Mouse (Mus musculus) c-Kit-positive CD71-positive TER-119-negative erythroid progenitor cells, embryonic 14.5 days (primary cell): Measurements from ENCODE around the gene Abca4.

Experiments
- DNase-seq: peaks from one replicate; pipeline ENCODE4 v3.0.0-alpha.2; 2013; ENCODE audit warnings: low read depth

The Abca4 gene

DNA sequence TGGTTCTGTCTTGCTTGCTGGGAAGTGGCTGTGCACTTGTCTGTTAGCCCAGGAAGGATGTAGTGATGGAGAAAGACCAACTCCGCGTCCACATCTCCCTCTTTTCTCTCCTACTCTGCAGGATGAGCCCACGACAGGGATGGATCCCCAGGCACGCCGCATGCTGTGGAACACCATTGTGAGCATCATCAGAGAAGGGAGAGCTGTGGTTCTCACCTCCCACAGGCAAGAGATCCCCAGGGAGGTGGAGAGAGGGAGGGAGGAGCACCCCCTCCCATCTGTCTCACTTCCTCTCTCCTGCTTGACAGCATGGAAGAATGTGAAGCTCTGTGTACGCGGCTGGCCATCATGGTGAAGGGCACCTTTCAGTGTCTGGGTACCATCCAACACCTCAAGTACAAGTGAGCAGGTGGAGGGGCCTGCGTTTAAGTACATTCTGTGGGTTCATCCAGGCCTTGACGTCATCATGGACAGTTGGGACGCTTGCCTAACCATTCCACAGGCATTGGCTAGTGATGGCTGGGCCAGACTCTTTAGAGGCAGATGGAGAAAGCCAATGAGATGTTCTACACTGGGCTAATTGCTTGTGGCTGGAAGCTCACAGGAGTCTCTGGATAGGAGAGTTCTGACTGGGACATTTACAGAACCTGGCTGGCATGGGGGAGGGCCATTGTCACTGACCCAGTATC is 126.5 kb downstream of the Abca4 start:
- no peak for DNase-seq

DNA sequence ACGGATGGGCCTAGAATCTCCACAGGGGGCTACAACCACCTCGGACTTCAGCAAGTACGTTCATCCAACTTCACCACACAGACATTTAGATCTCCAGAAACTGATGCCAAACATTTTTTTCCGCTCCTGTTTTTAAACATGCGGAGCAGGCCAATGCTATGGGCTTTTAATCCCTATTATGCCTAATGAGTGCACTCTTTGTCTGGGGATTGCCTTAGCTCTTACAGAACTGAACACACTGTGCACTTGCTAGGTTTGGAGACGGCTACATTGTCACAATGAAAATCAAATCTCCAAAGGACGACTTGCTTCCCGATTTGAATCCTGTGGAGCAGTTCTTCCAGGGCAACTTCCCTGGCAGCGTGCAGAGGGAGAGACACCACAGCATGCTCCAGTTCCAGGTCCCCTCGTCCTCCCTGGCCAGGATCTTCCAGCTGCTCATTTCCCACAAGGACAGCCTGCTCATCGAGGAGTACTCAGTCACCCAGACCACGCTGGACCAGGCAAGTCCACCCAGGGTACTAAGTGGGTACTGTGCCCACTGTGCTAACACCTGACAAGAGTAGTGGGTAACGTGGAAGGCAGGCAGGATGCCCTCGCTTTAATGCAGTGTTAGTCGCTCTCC is 129.4 kb downstream of the Abca4 start:
- no peak for DNase-seq

DNA sequence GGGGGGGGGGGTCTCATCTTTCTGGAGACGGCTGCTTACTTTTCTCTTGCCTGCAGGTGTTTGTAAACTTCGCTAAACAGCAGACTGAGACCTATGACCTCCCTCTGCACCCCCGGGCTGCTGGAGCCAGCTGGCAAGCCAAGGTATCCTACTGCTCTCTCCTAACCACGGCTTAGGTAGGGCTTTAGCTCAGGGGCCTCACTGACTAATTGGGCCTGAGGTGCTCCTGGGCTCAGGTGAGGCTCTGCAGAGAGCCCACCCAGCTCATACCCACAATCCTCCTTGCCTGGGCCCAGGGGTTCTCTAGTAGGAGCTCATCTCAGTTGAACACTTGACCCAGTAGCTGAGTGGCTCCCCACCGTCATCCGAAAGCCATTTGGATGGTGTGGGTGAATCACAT is 131.8 kb downstream of the Abca4 start:
- no peak for DNase-seq

DNA sequence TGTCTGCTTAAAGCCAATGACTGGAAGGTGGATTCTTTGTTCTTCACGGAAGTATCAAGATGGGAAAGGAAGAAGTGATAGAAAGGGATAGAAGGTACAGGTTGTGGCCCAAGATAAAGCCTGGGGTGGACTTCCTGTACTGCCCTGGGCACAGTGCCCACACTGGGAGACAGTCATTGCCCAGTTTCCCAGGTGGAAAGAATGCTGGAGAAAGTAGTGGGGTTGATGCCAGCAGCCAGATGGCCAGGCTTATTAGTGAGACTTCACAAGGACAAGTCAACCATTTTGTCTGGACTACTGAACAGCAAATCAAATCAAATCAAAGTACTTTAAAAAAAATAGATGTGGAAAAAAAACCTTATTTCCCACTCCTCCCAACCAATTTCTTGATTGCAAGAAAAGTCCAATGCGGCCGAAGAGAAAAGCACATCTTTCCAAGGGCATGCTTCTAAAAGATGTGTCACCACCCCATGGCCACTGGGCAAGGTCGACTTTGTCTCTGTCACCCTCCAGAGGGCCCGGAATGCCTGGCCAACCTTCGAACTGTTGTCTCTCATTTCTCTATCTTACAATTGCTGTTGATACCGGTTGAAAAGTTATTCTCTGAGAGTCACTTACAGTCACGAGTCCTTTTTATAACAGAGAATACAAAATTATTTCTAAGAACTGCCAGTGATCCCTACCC is 132.6 kb downstream of the Abca4 start:
- DNase-seq = no peak

DNA sequence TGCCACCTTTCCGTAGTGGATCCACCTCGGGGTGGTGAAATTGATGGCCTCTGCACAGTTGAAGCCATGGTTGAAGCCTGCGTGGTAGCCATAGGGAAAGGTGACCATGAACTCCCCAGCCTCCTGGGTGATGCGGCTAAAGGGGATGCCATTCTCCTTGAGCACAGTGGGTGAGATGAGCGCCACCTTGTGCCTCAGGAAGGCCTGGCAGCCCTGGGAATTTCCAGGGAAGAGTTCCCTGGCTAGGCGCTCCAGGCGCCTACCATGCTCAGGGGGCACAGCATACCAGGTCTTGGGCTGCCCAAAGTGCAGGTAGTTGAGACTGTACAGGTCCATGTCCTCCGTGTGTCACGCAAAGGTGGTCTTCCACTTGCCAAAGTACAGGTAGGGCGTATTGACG is 139.9 kb downstream of the Abca4 start:
- no peak for DNase-seq

DNA sequence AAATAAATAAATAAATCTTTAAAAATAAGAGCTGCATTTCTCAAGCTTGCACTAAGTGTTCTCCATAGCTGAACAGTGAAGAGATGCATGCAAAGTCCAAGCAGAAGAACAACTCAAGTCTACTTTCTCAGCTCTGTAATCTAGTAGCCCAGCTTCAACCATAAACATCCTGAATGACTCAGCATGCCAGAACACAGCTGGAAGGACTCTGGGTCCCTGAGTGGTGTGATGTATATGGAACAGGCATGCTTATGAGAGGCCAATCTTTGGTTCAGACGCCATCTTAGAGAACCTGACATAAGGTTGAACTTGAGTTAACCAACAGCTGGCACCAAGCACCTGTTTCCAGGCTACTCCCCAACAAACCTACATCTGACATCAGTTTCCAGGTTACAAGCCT is 142.7 kb downstream of the Abca4 start:
- DNase-seq = no peak

DNA sequence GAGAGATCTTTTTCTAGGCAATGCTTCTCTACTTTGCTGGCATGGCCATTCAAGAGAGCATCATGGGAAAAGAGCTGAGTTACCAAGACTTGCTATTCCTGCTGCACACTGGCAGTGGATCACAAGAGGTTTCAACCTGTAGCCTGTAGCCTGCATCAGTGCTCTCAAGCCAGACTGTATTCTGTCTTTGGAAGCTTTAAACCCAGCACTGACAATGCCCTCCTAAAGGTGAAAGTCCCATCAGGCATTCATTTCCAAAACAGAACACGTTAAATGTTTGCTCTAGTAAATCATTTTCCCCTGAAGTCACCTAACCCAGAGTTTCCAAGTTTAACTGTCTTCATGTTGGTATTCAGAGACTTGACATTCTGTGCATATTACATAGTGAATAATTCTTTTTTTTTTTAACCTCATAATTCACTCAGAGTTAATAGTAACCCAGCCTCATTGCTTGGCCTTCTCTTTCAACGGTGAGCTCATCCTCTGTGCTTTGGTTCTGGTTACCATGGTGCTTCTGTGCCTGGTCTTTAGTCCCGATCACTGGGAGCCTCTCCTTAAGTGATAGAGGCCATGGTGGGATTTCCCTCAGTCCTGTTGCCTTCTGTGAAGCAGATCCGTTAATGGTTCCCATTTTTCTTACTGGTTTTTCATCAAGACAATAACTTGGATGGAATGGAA is 152.5 kb downstream of the Abca4 start:
- no peak for DNase-seq

DNA sequence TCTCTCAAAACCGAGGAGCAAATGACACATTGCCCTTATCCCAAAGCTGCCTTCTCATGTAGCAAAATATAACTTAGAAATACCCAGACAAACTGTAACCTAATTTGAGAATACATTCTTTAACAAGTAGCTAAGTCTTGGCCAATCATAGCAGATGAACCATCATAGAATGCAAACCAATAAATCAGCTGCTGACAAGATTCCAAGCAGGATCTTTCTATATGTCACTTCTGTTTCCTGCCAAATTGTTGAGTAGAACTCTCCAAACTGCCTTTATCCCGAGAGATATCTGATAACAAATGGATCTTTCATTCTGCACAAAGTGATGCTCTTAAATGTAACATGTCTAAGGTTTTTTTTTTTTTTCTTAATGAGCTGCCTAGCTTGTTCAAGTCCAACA is 154.3 kb downstream of the Abca4 start:
- no peak for DNase-seq

DNA sequence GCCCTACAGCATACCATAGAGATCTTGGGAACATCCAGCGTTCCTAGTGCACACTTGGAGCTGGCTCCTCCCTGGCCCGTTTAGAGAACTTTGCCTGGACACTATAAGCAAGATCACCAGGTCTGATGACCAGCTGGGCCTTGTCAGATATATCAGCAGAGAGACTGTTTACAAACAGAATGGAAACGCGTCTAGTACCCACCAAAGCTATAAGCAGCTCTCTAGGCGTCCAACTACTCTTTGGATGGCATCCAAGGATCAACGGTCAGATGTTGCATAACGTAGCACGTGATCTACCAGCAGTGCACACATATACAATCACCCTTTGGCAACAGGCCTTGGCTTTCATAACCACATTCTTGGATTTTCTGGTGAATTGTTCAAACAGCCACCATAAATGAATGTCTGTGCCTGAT is 154.7 kb downstream of the Abca4 start:
- DNase-seq = no peak

DNA sequence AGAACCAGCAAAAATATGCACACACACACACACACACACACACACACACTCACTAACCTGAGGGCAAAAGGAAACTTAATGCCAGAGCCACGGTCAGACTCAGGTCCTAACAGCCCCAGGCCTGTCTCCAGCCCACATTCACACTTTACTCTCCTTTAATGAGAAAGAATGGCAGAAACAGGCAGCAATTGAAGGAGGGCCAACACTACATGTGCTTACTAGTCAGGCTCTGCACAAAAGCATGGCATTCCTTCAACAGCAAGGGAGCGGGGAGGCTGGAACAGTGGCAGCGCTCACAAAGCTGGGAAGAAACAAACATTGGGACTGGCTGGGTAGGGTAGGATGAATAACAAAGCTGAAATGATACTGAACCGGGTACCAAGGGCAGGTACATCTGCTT is 155.4 kb downstream of the Abca4 start:
- DNase-seq = no peak

DNA sequence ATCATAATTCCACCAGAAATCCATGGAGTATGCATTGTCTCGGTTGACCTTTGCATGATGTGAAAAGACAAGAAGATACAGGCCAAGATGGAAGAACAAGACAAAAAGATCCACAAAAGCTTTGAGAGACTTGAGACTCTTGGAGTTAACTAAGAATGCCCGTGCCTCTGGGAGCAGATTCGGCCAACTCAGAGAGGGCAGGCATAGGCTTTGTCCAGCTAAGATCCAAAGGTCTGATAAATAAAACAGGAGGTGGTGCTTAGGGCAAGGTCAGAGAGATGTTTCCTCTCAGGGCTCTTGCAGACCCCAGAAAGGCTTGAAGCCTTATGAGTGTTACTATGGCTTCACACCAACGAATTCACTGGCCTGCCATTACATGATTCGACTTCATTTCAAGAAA is 155.8 kb downstream of the Abca4 start:
- no peak for DNase-seq

DNA sequence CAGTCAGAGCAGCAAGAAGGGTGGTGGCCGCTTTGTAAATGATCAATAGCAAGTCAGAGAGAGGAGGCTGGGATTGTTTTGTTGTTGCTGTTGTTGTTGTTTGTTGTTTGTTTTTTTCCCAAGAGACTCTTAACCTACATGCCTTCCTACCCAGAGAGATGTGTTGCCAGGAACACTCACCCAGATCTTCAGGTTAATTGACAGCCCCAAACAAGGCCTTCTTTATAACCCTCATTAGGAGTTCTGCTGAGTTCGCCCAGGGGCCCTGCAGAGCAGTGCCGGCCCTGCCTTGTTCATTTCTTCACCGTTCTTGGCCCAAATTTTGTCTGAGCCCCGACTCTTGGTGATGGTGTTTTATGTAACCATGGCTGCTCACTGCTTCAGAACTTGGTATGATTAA is 156.2 kb downstream of the Abca4 start:
- no peak for DNase-seq

DNA sequence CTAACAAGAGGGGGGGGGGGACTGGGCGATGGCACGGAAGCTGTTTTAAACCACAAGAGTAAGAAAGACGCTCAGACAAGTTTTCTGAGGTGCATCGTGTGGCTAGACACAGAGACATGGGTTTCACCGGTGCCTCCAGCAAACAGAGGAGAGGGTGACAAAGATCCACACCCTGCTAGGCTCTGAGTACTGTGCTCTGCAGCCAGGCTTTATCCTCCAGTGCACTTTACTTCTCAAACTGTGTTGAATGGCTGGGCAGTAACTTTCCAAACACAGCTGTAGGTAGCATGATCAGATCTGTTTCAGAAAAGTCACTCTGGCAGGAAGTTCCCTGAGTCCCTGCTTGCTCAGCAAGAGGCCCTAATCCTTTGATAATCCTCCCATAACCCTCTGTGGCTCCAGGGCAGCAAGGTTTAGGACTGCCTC is 158.1 kb downstream of the Abca4 start:
- no peak for DNase-seq

DNA sequence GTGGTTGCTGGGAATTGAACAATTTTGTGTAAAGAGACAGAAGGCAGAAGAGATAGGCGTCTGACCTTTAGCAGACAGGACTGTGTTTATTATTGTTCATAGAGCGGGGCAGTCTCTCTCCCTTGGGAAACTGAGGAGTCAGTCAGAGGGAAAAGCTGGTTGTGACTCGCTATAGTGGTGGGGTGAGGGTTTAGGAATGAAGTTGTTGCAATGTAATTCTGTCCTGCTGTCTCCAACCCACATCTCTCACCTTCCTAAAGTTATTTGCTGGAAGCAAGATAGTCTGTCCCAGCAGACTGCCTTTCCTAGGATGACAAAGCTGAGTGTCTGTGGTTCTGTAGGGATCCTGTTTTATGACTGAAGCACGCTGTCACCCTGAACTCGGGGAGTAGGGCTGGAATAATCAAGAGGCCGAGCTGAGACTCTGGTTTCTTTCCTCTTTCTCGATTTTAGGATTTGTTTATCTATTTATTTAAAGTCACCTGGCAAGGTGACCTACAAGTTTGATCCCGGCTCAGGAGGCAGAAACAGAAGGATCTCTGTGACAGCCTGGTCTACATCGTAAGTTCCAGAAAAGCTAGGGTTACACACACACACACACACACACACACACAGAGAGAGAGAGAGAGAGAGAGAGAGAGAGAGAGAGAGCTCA is 159.6 kb downstream of the Abca4 start:
- DNase-seq = no peak

DNA sequence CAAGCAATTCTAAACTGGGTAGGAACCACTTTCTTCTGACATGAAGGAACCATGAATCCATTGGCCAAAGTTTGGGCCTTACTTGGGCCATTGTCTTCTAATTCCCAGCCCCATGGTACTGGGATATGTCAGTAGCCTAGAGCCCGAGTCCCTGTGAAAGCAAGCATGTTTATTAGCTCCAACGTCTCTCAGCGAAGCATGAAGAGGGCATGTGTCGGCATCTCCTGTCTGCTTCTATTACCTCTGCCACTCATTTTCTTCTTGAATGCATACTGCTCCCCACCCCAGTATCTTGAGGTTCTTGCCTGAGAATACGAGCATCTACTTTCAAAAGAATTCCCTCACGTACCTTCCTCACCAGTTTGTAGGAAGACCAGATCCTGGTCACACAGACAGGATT is 161.5 kb downstream of the Abca4 start:
- DNase-seq = no peak

DNA sequence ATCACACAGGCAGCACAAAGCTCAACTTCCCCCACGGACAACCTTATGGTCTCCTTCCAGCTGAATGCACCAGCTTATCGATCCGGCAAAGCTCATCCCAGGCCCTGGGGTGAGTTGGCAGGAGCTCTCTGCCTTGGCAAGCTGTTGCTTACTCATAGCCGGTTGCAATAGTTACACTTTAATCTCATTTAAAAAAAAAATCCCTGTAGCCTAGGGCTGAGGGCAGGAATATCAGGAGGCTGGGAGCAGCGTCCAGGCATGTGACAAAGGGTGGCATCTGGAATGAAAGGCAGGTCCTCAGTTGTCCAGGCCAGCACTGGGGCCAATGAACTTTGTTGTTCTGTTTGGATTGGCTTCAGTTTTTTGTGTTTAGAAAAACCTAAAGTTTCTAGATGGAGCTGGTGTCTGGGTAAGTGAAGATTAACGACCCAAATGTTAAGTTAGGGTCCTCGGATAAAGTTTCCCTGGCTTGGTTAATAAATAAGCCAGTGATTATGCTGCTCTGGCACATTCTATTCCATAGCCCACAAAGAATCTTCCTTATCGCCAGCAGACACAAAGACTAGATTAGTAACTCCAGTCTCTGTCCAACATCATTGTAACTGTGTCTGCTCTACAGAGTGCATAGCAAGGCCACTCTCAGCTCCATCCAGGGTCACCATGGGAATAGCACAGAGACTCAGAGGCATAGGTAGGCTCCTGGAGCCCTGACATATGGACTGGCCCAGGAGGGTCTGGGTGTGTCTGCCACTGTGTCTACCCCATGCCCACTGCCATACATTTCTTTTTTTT is 162.2 kb downstream of the Abca4 start:
- no peak for DNase-seq

DNA sequence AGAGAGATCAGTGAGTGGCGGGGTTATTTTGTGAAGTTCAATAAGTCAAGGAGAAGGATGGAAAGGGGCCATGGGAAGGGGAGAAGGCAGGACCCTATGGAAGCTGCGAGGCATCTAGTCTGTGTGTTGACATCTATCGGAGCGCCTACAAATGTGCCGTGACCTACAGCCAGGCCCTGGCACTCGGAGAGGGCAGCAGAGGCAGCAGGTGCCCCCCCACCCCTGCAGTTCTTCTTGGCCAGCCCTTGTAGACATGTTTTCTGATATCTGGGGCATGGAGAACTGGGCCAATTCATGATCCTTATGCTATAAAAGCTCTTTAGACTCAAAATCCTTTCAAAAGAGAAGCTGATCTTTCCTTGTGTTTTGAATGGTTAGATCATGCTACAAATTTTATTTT is 163.5 kb downstream of the Abca4 start:
- no peak for DNase-seq

DNA sequence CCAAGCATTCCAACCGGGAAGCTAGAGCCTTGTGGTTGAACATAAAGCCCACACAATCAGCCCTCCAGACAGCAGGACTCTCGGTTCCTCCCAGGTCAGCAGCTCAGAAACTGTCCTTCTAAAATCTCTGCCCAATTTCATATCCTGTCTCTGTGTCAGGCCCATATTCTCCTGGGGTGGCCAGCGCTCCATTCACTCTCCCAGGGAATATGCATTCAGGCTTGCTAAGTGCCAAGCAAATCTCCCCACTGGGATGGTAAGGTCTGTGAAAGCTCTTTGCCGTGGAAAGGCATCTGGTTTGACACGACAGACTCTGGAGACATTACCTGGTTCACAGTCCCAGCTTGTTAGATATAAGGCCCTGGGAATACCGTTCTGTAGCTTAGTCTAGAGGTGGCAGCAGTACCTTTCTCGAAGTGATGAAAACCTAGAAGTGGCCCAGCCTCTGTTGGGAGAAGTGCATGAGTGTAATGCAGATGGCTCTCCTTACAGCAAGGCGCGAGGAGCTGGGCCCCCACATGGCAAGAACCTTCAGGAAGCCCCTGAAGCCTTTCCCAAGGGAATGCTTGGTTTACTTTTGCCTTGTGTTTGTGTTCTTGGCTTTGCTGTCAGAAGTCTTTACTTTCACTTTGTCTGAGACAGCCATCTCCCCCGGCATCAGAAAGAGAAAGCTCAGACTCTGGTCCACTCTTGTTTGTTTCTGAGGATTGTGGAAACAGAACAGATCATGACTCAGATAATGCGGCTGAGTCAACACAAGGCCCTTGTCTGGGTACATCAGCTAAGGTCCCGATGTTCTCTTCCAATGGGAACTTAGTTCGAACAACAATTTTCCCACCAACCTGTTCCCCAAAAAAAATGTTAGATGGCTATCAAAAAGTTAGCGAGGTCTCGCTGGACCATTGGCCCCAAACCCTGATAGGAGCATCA is 164.3 kb downstream of the Abca4 start:
- no peak for DNase-seq

DNA sequence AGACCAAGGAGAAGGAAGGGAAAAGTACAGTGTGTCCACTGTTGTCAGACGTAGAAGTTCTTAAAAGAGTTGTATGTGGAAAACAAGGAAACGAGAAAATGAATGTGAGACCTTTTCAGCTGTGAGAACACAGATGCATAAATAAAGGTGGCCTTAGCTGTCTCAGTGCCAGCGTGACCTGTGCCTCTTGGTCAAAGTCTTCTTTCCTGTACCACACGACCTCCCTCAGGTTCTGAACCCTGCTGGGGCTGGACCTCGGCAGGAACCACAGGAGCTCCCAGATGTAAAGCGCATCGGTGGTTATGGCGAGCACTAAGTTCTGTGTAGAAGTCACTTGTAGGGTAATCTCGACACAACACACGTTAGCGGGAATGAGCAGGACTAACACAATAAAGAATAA is 165.3 kb downstream of the Abca4 start:
- no peak for DNase-seq

DNA sequence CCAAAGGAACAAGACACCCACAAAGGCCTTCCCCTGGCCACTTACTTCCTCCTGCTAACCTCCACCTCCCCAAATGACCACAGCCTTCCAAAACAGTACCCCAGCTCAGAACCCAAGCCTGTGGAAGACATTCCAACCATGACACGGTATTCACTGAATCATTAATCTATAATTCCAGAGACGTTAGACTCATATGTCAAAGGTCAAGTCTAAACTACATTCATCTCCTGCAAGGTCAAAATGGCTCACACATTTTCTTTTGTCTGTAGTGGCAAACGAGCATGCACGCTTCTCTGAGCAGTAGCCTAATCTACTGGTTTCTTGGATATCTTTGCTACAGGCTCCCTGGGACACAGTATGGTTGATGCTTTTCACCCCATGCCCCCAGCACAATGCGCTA is 166.2 kb downstream of the Abca4 start:
- DNase-seq = no peak

DNA sequence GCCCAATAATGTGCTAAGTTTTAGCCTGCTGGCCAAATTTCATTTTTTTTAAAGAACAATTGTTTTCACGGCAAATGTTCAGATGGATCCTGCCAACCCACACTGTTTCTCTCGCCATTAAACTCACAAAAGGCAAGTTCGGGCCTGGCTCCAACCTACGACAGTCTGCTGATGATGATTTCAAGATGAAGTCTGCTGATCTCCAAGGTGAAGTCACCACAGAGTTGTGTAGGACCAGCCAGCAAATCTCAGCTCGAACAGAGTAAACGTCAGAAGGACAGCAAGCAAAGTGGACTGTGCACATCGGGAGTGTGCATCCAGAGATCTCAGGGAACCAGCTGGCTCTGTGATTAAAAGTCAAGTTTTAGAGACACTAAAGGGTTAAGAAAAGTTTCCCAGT is 166.6 kb downstream of the Abca4 start:
- DNase-seq = no peak
